Mouse (Mus musculus) spleen, adult 2 months (tissue): Measurements from ENCODE around the gene Kyat3. TPM values are rescaled to one million over a fixed set of nuclear protein-coding genes. Genes with fewer than 3 reads are reported as not detected.
"Not testable (repeated sequence)": the region's sequence is repeated elsewhere in the genome, so short reads cannot be mapped to it uniquely, and the experiment has no call there.

ENCODE experiments used
- DNase-seq, 2 experiments: peaks; one replicate each; pipeline versions ENCODE4 v3.0.0 to v3.0.0-alpha.2; 2012 to 2021; ENCODE audit warnings: low spot score in 2 of 2, low read depth in 1 of 2
- H3K27ac ChIP-seq: fragments of 200-500 bp; 2 replicates; pipeline ENCODE4 v1.5.1; 2012; ENCODE audit warnings: low read length, inconsistent platforms; ENCODE audit not compliant: insufficient read depth
- H3K27me3 ChIP-seq: fragments of 200-500 bp; 2 replicates; pipeline ENCODE4 v1.6.1; 2012; ENCODE audit warnings: mild to moderate bottlenecking, moderate library complexity, low read length, inconsistent platforms; ENCODE audit not compliant: control insufficient read depth, insufficient read depth
- H3K36me3 ChIP-seq: fragments of 200-500 bp; 2 replicates; pipeline ENCODE4 v1.6.1; 2012; ENCODE audit warnings: mild to moderate bottlenecking, low read length, inconsistent platforms; ENCODE audit not compliant: control insufficient read depth, insufficient read depth
- H3K4me1 ChIP-seq: fragments of 200-500 bp; 2 replicates; pipeline ENCODE4 v1.6.1; 2011; ENCODE audit warnings: inconsistent platforms; ENCODE audit not compliant: control insufficient read depth, insufficient read depth, insufficient read length
- H3K4me3 ChIP-seq: fragments of 200-500 bp; 2 replicates; pipeline ENCODE4 v1.5.1; 2011; ENCODE audit warnings: mild to moderate bottlenecking, inconsistent platforms; ENCODE audit not compliant: insufficient read depth, insufficient read length; ENCODE audit errors: extremely low read depth
- CTCF ChIP-seq: fragments of 200-500 bp; IDR thresholded peaks from 2 replicates; pipeline ENCODE4 v1.5.1; 2011; ENCODE audit warnings: mild to moderate bottlenecking, inconsistent platforms; ENCODE audit not compliant: insufficient read depth, insufficient read length, insufficient replicate concordance; ENCODE audit errors: extremely low read depth
- POLR2A ChIP-seq: fragments of 200-500 bp; IDR thresholded peaks from 2 replicates; pipeline ENCODE4 v1.6.1; 2011; ENCODE audit warnings: low read depth, low read length, inconsistent platforms
- WGBS: fragments of 180-500 bp; shearing (Covaris S2); methylation state at CpG from one replicate; pipeline ENCODE4 v1.1.7; 2018; 5-methylcytosine and 5-hydroxymethylcytosine counted together
- polyA plus RNA-seq: library from polyadenylated mRNA; depleted of rRNA; stranded (reverse); fragments of >200 nt; gene quantifications from 2 replicates; pipeline ENCODE4 v1.2.3, GENCODE M21; 2012

Gene Kyat3
- polyA plus RNA-seq, 1 experiment, result 0.97 TPM

GRCm38 (mm10) chr3:142701407-142701989, 647 bp downstream of the Kyat3 start:
- no peaks in the 10 kb centered on the region for H3K36me3 ChIP-seq
- DNase-seq, result no peak
- TF ChIP-seq POLR2A (no peak), CTCF (no peak)
- H3K27me3 ChIP-seq, result no peaks in the 10 kb centered on the region
- peak overlapping the region; percentile 62 for H3K4me3 ChIP-seq
- WGBS, result 34% methylated on average over 15 of the region's 15 CpGs
- H3K27ac ChIP-seq, result no peak overlapping the region
- H3K4me1 ChIP-seq, result no peaks in the 10 kb centered on the region; the same call in 1 of the 2 replicates

- no peak for DNase-seq
- Histone ChIP-seq H3K27ac (no peak overlapping the region), H3K27me3 (no peaks in the 10 kb centered on the region), H3K4me1 (no peaks in the 10 kb centered on the region), H3K36me3 (no peaks in the 10 kb centered on the region), H3K4me3 (no peak overlapping the region)
- no peak for TF ChIP-seq CTCF
- TF ChIP-seq POLR2A, result no peak
- 86% methylated on average over 17 of the region's 17 CpGs for WGBS
Measured at GRCm38 (mm10) chr3:142706581-142707444, 6.0 kb downstream of the Kyat3 start.

DNA sequence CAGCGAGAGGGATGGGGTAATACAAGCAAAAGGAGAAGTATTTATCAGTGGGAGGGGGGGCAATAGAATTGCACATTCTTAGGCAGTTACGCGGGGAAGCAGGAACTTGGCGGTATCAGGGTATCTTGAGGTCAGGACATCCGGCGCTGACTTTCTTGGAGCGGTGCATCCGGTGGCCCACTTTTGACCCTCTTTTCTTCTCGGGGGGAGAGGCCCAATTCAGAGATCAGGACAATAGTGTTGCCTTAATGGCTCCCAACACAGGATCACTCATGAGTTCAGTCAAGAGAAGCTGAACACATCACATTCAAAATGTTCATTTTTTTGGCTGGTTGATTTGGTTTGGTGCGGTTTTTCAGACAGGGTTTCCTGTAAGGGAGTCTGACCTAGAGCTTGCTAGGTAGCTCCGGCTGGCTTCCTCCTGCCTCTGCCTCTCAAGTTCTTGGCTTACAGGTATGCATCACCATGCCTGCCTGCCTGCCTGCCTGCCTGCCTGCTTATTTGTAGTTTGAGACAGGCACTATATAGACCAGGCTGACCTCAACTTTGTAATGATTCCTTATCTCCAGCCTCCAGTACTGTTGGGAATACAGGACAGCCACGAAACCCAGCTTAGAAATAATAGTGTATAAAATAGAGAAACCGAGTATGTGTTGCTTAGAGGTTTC, 7.5 kb downstream of the Kyat3 start:
- not testable (repeated sequence) for H3K4me3 ChIP-seq, H3K36me3 ChIP-seq, H3K27me3 ChIP-seq, DNase-seq, H3K4me1 ChIP-seq, H3K27ac ChIP-seq
- 85% methylated on average over 13 of the region's 13 CpGs for WGBS

DNA sequence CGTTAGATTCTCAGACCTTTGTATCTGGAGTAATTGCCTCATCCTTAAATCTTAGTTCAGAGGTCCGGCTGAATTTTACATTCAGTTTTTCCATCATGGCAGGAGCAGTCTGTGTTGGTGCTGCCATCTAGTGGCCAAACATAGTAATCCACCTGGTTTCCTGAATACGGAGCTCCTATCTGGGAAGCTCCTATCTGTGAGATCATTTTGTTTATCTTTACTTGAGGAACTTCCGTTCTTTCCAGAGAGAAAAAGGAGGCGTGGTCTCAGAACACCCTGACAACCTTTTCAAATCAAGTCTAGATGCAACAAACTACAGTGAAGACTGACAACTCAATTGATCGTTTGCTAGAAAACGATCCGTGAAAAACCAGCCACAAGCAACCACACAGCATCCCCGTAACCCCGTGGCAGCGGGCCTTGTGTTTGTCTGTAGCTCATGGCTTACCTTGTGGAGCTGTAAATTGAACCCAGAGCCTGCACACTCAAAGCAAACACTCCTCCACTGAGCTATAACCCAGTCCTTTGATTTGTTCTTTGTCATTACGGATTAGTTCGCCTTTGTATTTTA, 8.1 kb downstream of the Kyat3 start:
- Histone ChIP-seq H3K4me3 (no peak overlapping the region), H3K27me3 (no peaks in the 10 kb centered on the region), H3K36me3 (no peaks in the 10 kb centered on the region), H3K4me1 (no peaks in the 10 kb centered on the region), H3K27ac (no peak overlapping the region)
- DNase-seq, result peak in 1 of 2 experiments; percentile 51
- 66% methylated on average over 13 of the region's 13 CpGs for WGBS
- peak; percentile 43; the same call in 1 of the 2 replicates for TF ChIP-seq CTCF
- no peak for TF ChIP-seq POLR2A

DNA sequence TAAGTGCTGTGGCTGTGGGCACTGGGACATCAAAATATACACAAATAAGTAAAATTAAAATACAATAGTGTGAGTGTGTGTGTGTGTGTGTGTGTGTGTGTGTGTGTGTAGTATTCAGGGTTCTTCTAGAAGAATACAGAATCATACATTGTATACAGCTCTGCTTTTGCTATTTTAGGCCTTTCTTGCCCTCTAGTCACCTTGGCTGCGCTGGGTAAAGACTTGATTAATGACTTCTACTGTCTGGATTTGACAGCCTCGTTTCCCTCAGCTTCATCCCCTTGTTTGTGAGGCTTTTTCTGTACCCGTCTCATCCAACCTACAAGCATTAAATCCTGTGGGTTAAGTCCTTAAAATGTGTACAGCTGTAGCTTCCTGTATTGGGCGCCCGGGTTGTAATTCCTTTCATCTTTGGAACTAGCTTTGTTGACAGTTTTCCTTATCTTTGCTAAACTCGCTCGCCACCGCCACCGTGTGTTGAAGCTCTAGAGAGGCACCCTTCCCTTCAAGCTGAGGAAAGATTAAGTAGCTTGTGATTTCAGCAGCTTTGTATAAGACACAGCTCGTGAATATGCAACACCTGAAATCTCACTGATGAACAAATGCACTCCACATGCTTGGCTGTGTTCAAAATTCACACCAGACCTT, 9.6 kb downstream of the Kyat3 start:
- no peak for DNase-seq
- no peaks in the 10 kb centered on the region for H3K4me1 ChIP-seq
- TF ChIP-seq CTCF (peak; percentile 54; the same call in 1 of the 2 replicates), POLR2A (no peak)
- H3K27ac ChIP-seq, result no peak overlapping the region
- WGBS, result 27% methylated on average over 10 of the region's 10 CpGs
- no peaks in the 10 kb centered on the region for H3K27me3 ChIP-seq
- no peak overlapping the region for H3K4me3 ChIP-seq
- H3K36me3 ChIP-seq, result no peaks in the 10 kb centered on the region

DNA sequence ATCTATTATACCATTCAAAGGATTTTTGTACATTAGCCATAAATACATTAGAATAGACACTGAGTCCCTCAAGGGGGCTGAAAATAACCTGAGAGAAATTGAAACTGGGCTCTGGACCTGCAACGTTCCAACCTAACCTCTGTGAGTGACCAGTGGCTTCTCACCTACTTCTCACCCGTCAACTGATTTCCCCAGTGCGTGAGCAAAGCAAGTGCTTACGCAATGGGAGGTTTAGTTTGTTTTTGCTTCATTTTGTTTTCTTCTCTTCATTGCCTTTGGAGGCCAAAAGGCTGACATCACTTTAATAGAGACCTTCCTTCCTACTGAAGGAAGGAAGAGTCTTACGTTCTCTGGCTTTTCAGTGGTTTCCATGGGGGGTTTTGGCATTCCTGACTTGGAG, 10.5 kb downstream of the Kyat3 start:
- Histone ChIP-seq H3K36me3 (no peaks in the 10 kb centered on the region), H3K27ac (no peak overlapping the region)
- no peak for DNase-seq

DNA sequence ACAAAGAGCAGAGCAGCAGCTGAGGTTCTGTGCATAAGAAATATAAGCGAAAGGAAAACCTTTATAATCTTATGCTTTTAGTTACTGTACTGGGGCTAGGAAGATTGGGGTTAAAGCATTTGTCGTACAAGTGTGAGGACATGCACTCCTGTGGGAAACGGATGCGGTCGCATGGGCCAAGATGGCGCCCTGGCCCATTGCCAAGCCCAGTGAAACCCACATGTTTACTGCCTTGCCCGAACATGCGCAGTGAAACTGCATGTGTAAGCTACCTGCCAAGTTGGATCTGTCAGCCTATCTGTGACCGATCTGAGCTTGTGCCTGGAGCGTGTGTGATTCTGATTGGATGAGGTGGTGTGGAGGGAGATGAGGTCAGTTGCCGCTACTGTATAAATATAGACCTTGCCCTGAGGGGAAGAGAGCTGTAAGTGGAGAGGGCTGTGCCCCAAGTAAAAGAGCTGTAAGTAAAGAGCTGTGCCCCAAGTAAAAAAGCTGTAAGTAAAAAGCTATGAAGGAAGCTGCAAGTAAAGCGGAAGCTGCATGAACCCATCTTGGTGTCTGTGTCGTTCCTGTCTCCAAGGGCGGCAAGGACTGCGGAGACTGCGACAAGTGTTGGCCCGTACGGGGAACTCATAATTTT, 11.7 kb downstream of the Kyat3 start:
- 96% methylated on average over 18 of the region's 18 CpGs for WGBS
- not testable (repeated sequence) for H3K27ac ChIP-seq, H3K4me3 ChIP-seq

More for the DNA sequence above, 10.5 kb downstream of the Kyat3 start:
- WGBS, result 88% methylated on average over 5 of the region's 5 CpGs
- Histone ChIP-seq H3K27me3 (no peaks in the 10 kb centered on the region), H3K4me1 (no peaks in the 10 kb centered on the region), H3K4me3 (no peak overlapping the region)
- TF ChIP-seq CTCF (no peak), POLR2A (no peak)

More for the DNA sequence above, 11.7 kb downstream of the Kyat3 start:
- not testable (repeated sequence) for H3K36me3 ChIP-seq, H3K27me3 ChIP-seq, DNase-seq, H3K4me1 ChIP-seq
